Mouse (Mus musculus): ENCODE data around the gene Cntn1. TPM values are rescaled to one million over a fixed set of nuclear protein-coding genes. Genes with fewer than 3 reads are reported as not detected.
A peak's percentile ranks its signal among the peaks of the same experiment; 100 is the strongest.
"Not testable (repeated sequence)": the region's sequence is repeated elsewhere in the genome, so short reads cannot be mapped to it uniquely, and the experiment has no call there.

Gene Cntn1
- polyA plus RNA-seq, 1 experiment from 2014 or later = 0.51 TPM

- Histone ChIP-seq H3K9me3 (no peaks in the 10 kb centered on the region), H3K27ac (no peak overlapping the region), H3K36me3 (no peaks in the 10 kb centered on the region), H3K4me1 (no peaks in the 10 kb centered on the region), H3K27me3 (ENCODE audit: insufficient read depth, poor library complexity, severe bottlenecking) (no peaks in the 10 kb centered on the region), H3K4me3 (no peak overlapping the region)
- DNase-seq (ENCODE audit: low spot score) = no peak
- 78% methylated on average over 5 of the region's 5 CpGs for WGBS
Observed at GRCm38 (mm10) chr15:92304221-92304620, 253.3 kb downstream of the Cntn1 start.

DNA sequence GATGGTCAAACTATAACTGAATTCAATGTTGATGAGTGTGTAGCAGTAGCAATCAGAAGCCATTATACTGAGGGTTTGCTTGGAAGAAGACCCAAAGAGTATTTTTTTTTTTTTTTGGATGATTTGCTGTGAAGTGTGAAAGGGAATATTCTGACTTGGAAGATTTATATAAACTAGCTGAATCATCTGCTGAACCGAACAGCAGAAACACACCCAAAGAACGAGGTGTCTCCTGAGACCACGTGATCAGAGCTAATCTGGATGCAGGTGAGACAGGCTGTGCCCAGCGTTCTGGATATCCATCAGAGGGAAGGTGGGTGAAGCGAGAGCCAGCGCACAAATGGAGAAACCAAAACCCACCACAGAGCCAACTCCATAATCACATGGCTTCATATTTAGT, 271.0 kb downstream of the Cntn1 start:
- Histone ChIP-seq H3K27ac (no peak overlapping the region), H3K4me3 (no peak overlapping the region), H3K4me1 (no peaks in the 10 kb centered on the region), H3K9me3 (no peaks in the 10 kb centered on the region), H3K27me3 (ENCODE audit: insufficient read depth, poor library complexity, severe bottlenecking) (no peaks in the 10 kb centered on the region), H3K36me3 (no peaks in the 10 kb centered on the region)
- no peak for DNase-seq (ENCODE audit: low spot score)
- WGBS = 88% methylated on average over 6 of the region's 6 CpGs

DNA sequence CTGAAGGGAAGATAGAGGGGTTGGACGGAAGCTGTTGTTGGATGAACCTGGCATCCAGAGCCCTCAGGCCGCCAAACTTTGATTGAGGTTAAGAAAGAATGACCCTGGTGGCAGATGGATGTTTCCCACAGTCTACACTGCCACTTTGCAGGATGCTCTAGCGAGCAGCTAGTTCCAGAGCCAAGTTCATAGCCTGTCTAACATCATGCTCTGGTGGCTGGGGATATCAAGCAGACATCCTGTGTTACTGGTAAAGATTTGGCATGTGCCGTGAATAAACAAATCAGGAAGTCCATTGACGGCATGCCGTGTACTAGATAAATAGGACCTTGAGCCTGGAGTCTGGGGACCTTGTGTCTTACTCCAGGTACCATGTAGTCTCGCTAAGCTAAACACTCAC, 276.1 kb downstream of the Cntn1 start:
- Histone ChIP-seq H3K27me3 (ENCODE audit: insufficient read depth, poor library complexity, severe bottlenecking) (no peaks in the 10 kb centered on the region), H3K36me3 (no peaks in the 10 kb centered on the region), H3K9me3 (no peaks in the 10 kb centered on the region), H3K27ac (no peak overlapping the region), H3K4me1 (no peaks in the 10 kb centered on the region), H3K4me3 (no peak overlapping the region)
- no peak for DNase-seq (ENCODE audit: low spot score)
- 71% methylated on average over 7 of the region's 7 CpGs for WGBS

DNA sequence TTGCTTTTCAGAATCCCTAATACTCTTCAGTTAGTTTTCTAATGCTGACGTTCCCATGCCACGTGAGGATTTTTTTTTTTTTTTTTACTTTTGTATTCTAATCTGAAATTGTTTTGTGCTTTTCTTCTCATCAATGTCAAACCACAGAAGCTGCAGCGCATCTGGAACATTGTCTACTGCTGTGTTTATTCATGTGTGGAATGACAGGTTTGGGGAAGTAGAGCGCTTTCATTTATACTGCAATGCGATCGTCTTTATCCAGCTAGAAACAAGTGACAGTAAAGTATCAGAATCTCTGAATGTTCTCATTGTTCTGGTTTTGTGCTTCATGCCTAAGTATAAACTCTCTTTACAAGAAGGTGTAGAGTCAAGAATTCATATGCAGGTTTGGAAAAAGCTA, 289.3 kb downstream of the Cntn1 start:
- 88% methylated on average over 6 of the region's 6 CpGs for WGBS
- Histone ChIP-seq H3K4me3 (no peak overlapping the region), H3K9me3 (no peaks in the 10 kb centered on the region), H3K4me1 (no peaks in the 10 kb centered on the region), H3K27me3 (ENCODE audit: insufficient read depth, poor library complexity, severe bottlenecking) (no peaks in the 10 kb centered on the region), H3K27ac (no peak overlapping the region), H3K36me3 (no peaks in the 10 kb centered on the region)
- DNase-seq (ENCODE audit: low spot score) = no peak

DNA sequence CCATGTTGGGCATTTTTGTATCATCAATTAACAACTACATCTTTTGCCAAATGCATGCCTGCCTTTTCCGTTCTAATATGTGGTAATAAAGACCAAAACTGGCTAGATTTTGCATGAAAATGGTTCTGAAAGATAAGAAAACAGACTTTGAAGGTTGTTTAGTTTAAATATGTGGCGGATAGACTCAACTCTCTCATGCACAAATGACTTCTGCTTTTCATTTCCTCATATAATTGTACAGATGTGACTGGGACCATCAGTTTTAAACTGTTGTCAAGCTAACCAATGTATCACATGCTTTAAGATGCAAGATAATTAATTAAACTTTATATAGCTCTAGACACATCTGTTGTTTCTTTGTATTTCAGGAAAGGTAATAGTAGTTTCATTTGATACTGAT, 290.5 kb downstream of the Cntn1 start:
- WGBS = 80% methylated on average over 2 of the region's 2 CpGs
- H3K4me1 ChIP-seq = no peaks in the 10 kb centered on the region
- DNase-seq (ENCODE audit: low spot score) = no peak

GRCm38 (mm10) chr15:92344136-92344869, 293.3 kb downstream of the Cntn1 start:
- no peaks in the 10 kb centered on the region for H3K27me3 ChIP-seq (ENCODE audit: insufficient read depth, poor library complexity, severe bottlenecking)
- H3K4me1 ChIP-seq = no peaks in the 10 kb centered on the region
- no peaks in the 10 kb centered on the region for H3K9me3 ChIP-seq
- no peaks in the 10 kb centered on the region for H3K36me3 ChIP-seq
- DNase-seq (ENCODE audit: low spot score) = peak; percentile 83
- H3K27ac ChIP-seq = peak overlapping the region; percentile 53; the same call in 1 of the 2 replicates
- H3K4me3 ChIP-seq = peak overlapping the region; percentile 44
- WGBS = 55% methylated on average over 23 of the region's 23 CpGs

More for the DNA sequence above, 290.5 kb downstream of the Cntn1 start:
- no peak overlapping the region for H3K27ac ChIP-seq
- no peak overlapping the region for H3K4me3 ChIP-seq
- H3K36me3 ChIP-seq = no peaks in the 10 kb centered on the region
- H3K27me3 ChIP-seq (ENCODE audit: insufficient read depth, poor library complexity, severe bottlenecking) = no peaks in the 10 kb centered on the region
- no peaks in the 10 kb centered on the region for H3K9me3 ChIP-seq

- H3K27ac ChIP-seq = no peak overlapping the region
- H3K9me3 ChIP-seq = no peaks in the 10 kb centered on the region
- H3K36me3 ChIP-seq = no peaks in the 10 kb centered on the region
- H3K4me3 ChIP-seq = no peak overlapping the region
- no peaks in the 10 kb centered on the region for H3K4me1 ChIP-seq
- WGBS = 49% methylated on average over 4 of the region's 4 CpGs
- no peaks in the 10 kb centered on the region for H3K27me3 ChIP-seq (ENCODE audit: insufficient read depth, poor library complexity, severe bottlenecking)
- no peak for DNase-seq (ENCODE audit: low spot score)
Observed at GRCm38 (mm10) chr15:92347426-92347825, 296.5 kb downstream of the Cntn1 start.

GRCm38 (mm10) chr15:92347902-92348301, 296.9 kb downstream of the Cntn1 start:
- DNase-seq (ENCODE audit: low spot score) = no peak
- H3K27ac ChIP-seq = no peak overlapping the region
- no peaks in the 10 kb centered on the region for H3K27me3 ChIP-seq (ENCODE audit: insufficient read depth, poor library complexity, severe bottlenecking)
- no peak overlapping the region for H3K4me3 ChIP-seq
- WGBS = 55% methylated on average over 3 of the region's 3 CpGs
- no peaks in the 10 kb centered on the region for H3K36me3 ChIP-seq
- H3K9me3 ChIP-seq = no peaks in the 10 kb centered on the region
- no peaks in the 10 kb centered on the region for H3K4me1 ChIP-seq

GRCm38 (mm10) chr15:92348453-92348852, 297.5 kb downstream of the Cntn1 start:
- H3K36me3 ChIP-seq; H3K9me3 ChIP-seq; DNase-seq (ENCODE audit: low spot score); H3K27me3 ChIP-seq (ENCODE audit: insufficient read depth, poor library complexity, severe bottlenecking); H3K4me1 ChIP-seq; H3K4me3 ChIP-seq; H3K27ac ChIP-seq: not testable (repeated sequence)

- WGBS = 55% methylated on average over 6 of the region's 6 CpGs
Observed at GRCm38 (mm10) chr15:92364153-92364552, 313.2 kb downstream of the Cntn1 start.

GRCm38 (mm10) chr15:92364592-92364991, 313.6 kb downstream of the Cntn1 start:
- DNase-seq (ENCODE audit: low spot score) = no peak
- H3K9me3 ChIP-seq = no peaks in the 10 kb centered on the region
- no peaks in the 10 kb centered on the region for H3K4me1 ChIP-seq
- no peak overlapping the region for H3K4me3 ChIP-seq
- H3K27me3 ChIP-seq (ENCODE audit: insufficient read depth, poor library complexity, severe bottlenecking) = no peaks in the 10 kb centered on the region
- H3K27ac ChIP-seq = no peak overlapping the region
- no peaks in the 10 kb centered on the region for H3K36me3 ChIP-seq

More at GRCm38 (mm10) chr15:92364153-92364552, 313.2 kb downstream of the Cntn1 start:
- no peak overlapping the region for H3K27ac ChIP-seq
- H3K4me1 ChIP-seq = no peaks in the 10 kb centered on the region
- H3K9me3 ChIP-seq = no peaks in the 10 kb centered on the region
- no peaks in the 10 kb centered on the region for H3K36me3 ChIP-seq
- no peak for DNase-seq (ENCODE audit: low spot score)
- H3K27me3 ChIP-seq (ENCODE audit: insufficient read depth, poor library complexity, severe bottlenecking) = no peaks in the 10 kb centered on the region
- no peak overlapping the region for H3K4me3 ChIP-seq
